Mouse (Mus musculus) embryo, embryonic 11 days (tissue): ENCODE results near the gene Sall1.

ENCODE experiments used
- DNase-seq: peaks from one replicate; pipeline ENCODE4 v3.0.0-alpha.2; 2015

The Sall1 gene

GRCm38 (mm10) chr8:89037536-89038236 is 6.3 kb downstream of the Sall1 start:
- DNase-seq, result no peak

GRCm38 (mm10) chr8:89032412-89032811 is 11.6 kb downstream of the Sall1 start:
- no peak for DNase-seq

- DNase-seq, result no peak
These were observed 15.8 kb downstream of the Sall1 start for GRCm38 (mm10) chr8:89028156-89028555.

- DNase-seq, result no peak
These were observed 17.8 kb downstream of the Sall1 start for GRCm38 (mm10) chr8:89026139-89026520.

GRCm38 (mm10) chr8:89025281-89026138 is 18.5 kb downstream of the Sall1 start:
- DNase-seq, result peak; percentile 77

- DNase-seq, result no peak
These were observed 19.2 kb downstream of the Sall1 start for GRCm38 (mm10) chr8:89024796-89025195.

- peak; percentile 61 for DNase-seq
These were observed 22.8 kb downstream of the Sall1 start for GRCm38 (mm10) chr8:89021139-89021538.

GRCm38 (mm10) chr8:89017891-89018290 is 26.1 kb downstream of the Sall1 start:
- DNase-seq, result no peak

GRCm38 (mm10) chr8:89016465-89017070 is 27.4 kb downstream of the Sall1 start:
- DNase-seq, result no peak

- no peak for DNase-seq
These were observed 28.4 kb downstream of the Sall1 start for GRCm38 (mm10) chr8:89015539-89015938.

GRCm38 (mm10) chr8:89012853-89013534 is 31.0 kb downstream of the Sall1 start:
- DNase-seq, result no peak

- DNase-seq, result no peak
These were observed 31.8 kb downstream of the Sall1 start for GRCm38 (mm10) chr8:89012024-89012712.

- no peak for DNase-seq
These were observed 35.2 kb downstream of the Sall1 start for GRCm38 (mm10) chr8:89008784-89009183.

- DNase-seq, result peak; percentile 70
These were observed 36.8 kb downstream of the Sall1 start for GRCm38 (mm10) chr8:89007114-89007513.

- DNase-seq, result peak; percentile 76
These were observed 37.5 kb downstream of the Sall1 start for GRCm38 (mm10) chr8:89006426-89006825.

GRCm38 (mm10) chr8:89005797-89006196 is 38.2 kb downstream of the Sall1 start:
- no peak for DNase-seq

GRCm38 (mm10) chr8:89004041-89004440 is 39.9 kb downstream of the Sall1 start:
- no peak for DNase-seq

GRCm38 (mm10) chr8:89003336-89003896 is 40.5 kb downstream of the Sall1 start:
- peak; percentile 5 for DNase-seq

GRCm38 (mm10) chr8:89002128-89002527 is 41.8 kb downstream of the Sall1 start:
- DNase-seq, result no peak

- no peak for DNase-seq
These were observed 46.7 kb downstream of the Sall1 start for GRCm38 (mm10) chr8:88997276-88997675.

- no peak for DNase-seq
These were observed 52.0 kb downstream of the Sall1 start for GRCm38 (mm10) chr8:88991780-88992509.
